32 mouse cellular contexts compared by ENCODE assay signal in the genomic region with DNA sequence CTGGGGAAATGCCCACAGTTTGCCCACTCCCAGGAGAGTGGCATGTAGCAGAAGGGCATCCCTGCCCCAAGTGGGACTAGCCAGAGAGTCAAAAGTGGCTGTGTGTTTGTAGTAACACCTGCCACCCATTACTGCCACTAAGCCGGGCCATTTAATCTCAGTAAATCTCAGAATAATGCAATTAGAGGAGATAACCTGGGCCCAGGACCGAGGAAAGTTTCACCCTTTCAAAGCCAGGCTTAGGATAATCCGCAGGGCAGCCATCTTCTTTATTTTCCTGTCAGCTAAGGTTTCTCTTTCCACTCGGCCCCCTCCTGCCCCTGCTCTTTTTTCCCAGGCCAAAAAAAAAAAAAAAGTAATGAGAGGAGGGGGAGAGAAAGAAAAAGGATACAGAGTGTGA.
"Had no signal": no experiment of that assay in that cellular context is flagged by ENCODE, and none has a peak within 500 bp of the region (broad histone marks: within the 10 kb centered on the region; RNA-seq: fewer than 3 reads in every experiment).

No protein-coding gene starts in this region.

- H3K9ac ChIP-seq: limb, embryonic 12.5 days; limb, embryonic 13.5 days; limb, embryonic 15.5 days; liver, embryonic 12.5 days; liver, embryonic 13.5 days; liver, embryonic 14.5 days; liver, embryonic 15.5 days; liver, postnatal 0 days; lung, embryonic 14.5 days; lung, embryonic 15.5 days; midbrain, embryonic 12.5 days; midbrain, embryonic 13.5 days; midbrain, embryonic 15.5 days had no signal

- H3K4me3 ChIP-seq: left cerebral cortex, adult 2 months; limb, embryonic 10.5 days; limb, embryonic 12.5 days; limb, embryonic 13.5 days; limb, embryonic 15.5 days; liver, embryonic 12.5 days; liver, embryonic 13.5 days; liver, embryonic 15.5 days; lung, embryonic 15.5 days; megakaryocyte, embryonic 14.5 days; midbrain, embryonic 10.5 days; midbrain, embryonic 12.5 days; midbrain, embryonic 13.5 days; midbrain, embryonic 15.5 days; myocyte had no signal

- H3K36me3 ChIP-seq: limb, embryonic 10.5 days; limb, embryonic 12.5 days; limb, embryonic 13.5 days; limb, embryonic 15.5 days; liver, embryonic 12.5 days; liver, embryonic 13.5 days; liver, embryonic 15.5 days; lung, embryonic 15.5 days; midbrain, embryonic 10.5 days; midbrain, embryonic 12.5 days; midbrain, embryonic 13.5 days; midbrain, embryonic 15.5 days had no signal

- H3K9me3 ChIP-seq: limb, embryonic 10.5 days; limb, embryonic 12.5 days; limb, embryonic 13.5 days; limb, embryonic 15.5 days; liver, embryonic 12.5 days; liver, embryonic 13.5 days; liver, embryonic 15.5 days; lung, embryonic 15.5 days; midbrain, embryonic 10.5 days; midbrain, embryonic 12.5 days; midbrain, embryonic 13.5 days; midbrain, embryonic 15.5 days had no signal

- H3K27ac ChIP-seq: left cerebral cortex, adult 2 months; limb, embryonic 10.5 days; limb, embryonic 12.5 days; limb, embryonic 13.5 days; limb, embryonic 15.5 days; liver, embryonic 12.5 days; liver, embryonic 13.5 days; liver, embryonic 14.5 days; liver, embryonic 15.5 days; lung, embryonic 15.5 days; macrophage; midbrain, embryonic 10.5 days; midbrain, embryonic 12.5 days; midbrain, embryonic 13.5 days; midbrain, embryonic 15.5 days had no signal

- H3K4me2 ChIP-seq: limb, embryonic 12.5 days; limb, embryonic 13.5 days; limb, embryonic 15.5 days; liver, embryonic 11.5 days; liver, embryonic 12.5 days; liver, embryonic 13.5 days; liver, embryonic 15.5 days; lung, embryonic 14.5 days; lung, embryonic 15.5 days; midbrain, embryonic 11.5 days; midbrain, embryonic 12.5 days; midbrain, embryonic 13.5 days; midbrain, embryonic 15.5 days had no signal

- H3K4me1 ChIP-seq: liver, embryonic 12.5 days; liver, embryonic 13.5 days; liver, embryonic 15.5 days; midbrain, embryonic 12.5 days; midbrain, embryonic 13.5 days; midbrain, embryonic 15.5 days had no signal

- H3K27me3 ChIP-seq: limb, embryonic 15.5 days; liver, embryonic 15.5 days; lung, embryonic 15.5 days; midbrain, embryonic 13.5 days; midbrain, embryonic 15.5 days had no signal

- DNase-seq: left cerebral cortex, postnatal 4 days; liver; liver, embryonic 13.5 days; liver, postnatal 0 days; lung, adult 18-20 months; lung, adult 2 months; lung, embryonic 14.5 days; lung, postnatal 10 days; lung, postnatal 14 days; lung, postnatal 36 days; lung, postnatal 4 days; midbrain, embryonic 14.5 days had no signal

- ATAC-seq: liver, embryonic 12.5 days; liver, postnatal 0 days; lung, postnatal 0 days; midbrain, embryonic 13.5 days; midbrain, embryonic 15.5 days; midbrain, embryonic 16.5 days had no signal
